Mouse (Mus musculus) bone marrow macrophage, adult 2 months (primary cell): ENCODE results near the gene Dennd5b.

Experiments
- CTCF ChIP-seq: IDR thresholded peaks from 2 replicates; pipeline ENCODE4 v1.5.1; 2012; ENCODE audit warnings: low read depth, mild to moderate bottlenecking, low read length, moderate library complexity
- POLR2A ChIP-seq: IDR thresholded peaks from 2 replicates; pipeline ENCODE4 v1.6.1; 2012; ENCODE audit warnings: mild to moderate bottlenecking, low read depth, low read length, borderline replicate concordance

DNA sequence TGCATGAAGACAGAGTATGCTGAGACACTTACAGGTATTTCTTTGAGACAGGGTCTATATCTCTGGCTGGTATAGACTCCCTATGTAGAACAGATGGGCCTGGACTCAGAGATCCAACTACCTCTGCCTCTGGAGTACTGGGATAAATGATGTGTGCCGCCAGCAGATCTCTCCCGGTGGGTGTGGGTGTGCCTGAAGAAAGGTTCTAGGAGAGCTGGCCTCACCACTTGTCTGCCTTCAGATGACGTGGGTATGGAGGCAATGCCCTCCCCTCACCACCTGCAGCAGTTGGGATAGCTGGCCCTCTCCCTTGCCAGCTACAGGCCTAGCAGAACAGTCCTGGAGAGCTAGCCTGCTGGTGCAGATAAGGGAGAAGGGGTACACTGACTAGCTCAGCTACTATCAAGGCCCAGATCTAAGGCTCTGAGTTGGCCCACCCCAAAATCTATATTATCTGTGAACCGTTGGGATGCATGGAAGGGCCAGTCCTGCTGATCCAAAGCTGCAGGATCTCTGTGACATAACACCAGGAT is 30.8 kb downstream of the Dennd5b start:
- TF ChIP-seq POLR2A, result no peak
- no peak for TF ChIP-seq CTCF
